Mouse (Mus musculus): ENCODE measurements around the gene Rpp25l.

DNA sequence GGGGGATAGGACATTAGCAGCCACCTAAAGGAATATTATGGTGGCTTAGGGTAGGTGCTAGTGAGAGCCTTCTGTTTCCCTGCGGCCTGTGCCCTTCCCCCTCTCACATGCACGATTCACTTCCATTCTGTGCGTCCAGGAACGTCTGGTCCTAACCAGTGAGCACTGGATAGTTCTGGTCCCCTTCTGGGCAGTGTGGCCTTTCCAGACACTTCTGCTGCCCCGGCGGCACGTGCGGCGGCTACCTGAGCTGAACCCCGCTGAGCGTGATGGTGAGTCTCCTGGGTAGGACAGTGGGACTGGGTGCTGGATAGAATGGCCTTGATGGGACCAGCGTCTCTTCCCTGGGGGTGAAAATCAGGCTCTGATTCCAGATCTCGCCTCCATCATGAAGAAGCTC lies 44.0 kb upstream of the Rpp25l start:
- no peak for TF ChIP-seq CTCF (IDR thresholded peaks at IDR 0.05; ENCODE audit: low read depth)
- TF ChIP-seq EP300 (optimal IDR thresholded peaks at IDR 0.05): no peak
